Mouse (Mus musculus) T-helper 1 cell (primary cell): Measurements from ENCODE around the gene Gpr18.
"Not testable (repeated sequence)": the region's sequence is repeated elsewhere in the genome, so short reads cannot be mapped to it uniquely, and the experiment has no call there.

Experiments used
- in situ Hi-C: fragments of 300-600 bp; cut with MboI, MseI; formaldehyde crosslinking; loops from one replicate; pipeline ENCODE4 v1.15.1; 2025; ENCODE audit warnings: high pct_unique_total_duplicates

Gpr18 gene

GRCm38 (mm10) chr14:121894511-121895135 is 21.0 kb downstream of the Gpr18 start:
- in situ Hi-C loops, result no loop called here

- in situ Hi-C loops, result no loop called here
Measured at GRCm38 (mm10) chr14:121893747-121894146, 21.8 kb downstream of the Gpr18 start.

- in situ Hi-C loops, result no loop called here
Measured at GRCm38 (mm10) chr14:121884150-121884797, 31.3 kb downstream of the Gpr18 start.

DNA sequence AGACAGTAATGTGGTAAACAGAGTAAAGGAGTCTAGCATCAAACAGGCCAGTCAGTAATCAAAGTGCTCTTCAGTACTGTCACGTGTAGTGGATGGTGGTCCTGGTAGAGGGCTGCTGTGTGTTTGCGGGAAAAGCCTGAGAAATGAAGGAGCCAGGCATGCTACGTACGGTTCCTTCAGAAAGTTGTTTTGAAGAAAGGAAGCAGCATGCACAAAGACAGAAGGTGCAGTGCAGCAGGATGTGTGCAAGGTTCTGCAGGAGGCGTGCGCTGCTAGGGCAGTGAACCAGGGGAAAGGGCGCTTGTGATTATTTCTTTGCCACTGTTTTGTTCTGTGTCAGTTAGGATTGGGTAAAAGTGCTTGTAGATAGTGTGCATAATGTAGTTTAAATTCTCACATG is 34.4 kb downstream of the Gpr18 start:
- in situ Hi-C loops, result no loop called here

GRCm38 (mm10) chr14:121879266-121879840 is 36.2 kb downstream of the Gpr18 start:
- in situ Hi-C loops, result no loop called here

- in situ Hi-C loops, result no loop called here
Measured at GRCm38 (mm10) chr14:121878859-121879206, 36.7 kb downstream of the Gpr18 start.

DNA sequence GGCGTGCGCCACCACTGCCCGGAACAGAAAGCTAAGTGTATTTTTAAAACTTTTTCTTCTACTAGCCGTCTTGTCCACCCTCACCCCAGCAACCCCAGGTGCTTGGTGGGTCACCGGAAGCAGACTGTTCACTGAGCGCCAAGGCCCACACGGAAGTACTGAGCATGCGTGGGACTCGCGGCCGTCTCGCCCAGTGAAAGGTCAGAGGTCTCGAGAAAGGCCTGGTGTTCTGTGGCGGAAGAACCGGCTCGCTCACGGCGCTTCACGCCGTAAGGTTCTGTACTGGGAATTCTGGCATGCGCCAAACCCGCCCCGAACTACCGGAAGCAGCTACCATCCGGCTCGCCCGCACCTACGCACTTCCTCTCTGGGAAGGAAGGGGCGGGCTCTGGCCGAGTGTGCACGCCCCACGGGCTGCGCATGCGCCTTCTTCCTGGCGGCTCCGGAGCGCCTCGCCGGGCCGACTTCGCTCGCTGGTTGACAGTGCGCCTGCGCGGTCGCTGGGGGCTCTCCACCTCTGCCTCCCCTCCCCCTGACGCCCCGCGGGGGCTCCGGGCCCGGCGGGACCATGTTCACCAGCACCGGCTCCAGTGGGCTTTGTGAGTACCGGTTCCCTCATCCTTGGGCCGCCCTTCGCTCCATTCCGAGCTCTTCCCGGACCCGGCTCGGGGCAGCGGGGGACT is 37.3 kb downstream of the Gpr18 start, which contains the start of gene Ubac2:
Ubac2 (plus strand) TSS at position 445 of the 683 bp plus-strand sequence.
- in situ Hi-C loops, result no loop called here

GRCm38 (mm10) chr14:121877640-121878039 is 37.9 kb downstream of the Gpr18 start:
- in situ Hi-C loops, result no loop called here

DNA sequence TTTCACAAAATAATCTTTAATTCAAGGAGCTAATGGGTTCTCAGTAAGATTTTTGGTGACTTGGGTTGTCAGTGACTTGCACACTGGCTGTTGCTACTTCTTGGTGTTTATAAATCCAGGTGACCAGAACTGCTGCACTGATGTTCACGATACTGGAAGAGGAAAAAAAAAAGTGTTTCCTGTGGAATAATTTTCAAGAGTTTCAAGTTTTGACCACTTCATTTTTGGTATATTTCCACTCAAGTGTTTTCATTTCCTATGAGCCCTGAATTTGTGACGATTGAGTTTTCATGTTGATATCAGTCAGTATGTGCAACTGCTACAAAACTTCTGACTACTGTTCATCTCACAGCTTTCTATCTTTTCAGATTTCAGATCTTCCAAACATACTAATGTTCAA is 38.7 kb downstream of the Gpr18 start:
- in situ Hi-C loops, result no loop called here

- in situ Hi-C loops, result not testable (repeated sequence)
Measured at GRCm38 (mm10) chr14:121876190-121876589, 39.4 kb downstream of the Gpr18 start.

- in situ Hi-C loops, result no loop called here
Measured at GRCm38 (mm10) chr14:121873646-121874045, 41.9 kb downstream of the Gpr18 start.

GRCm38 (mm10) chr14:121873172-121873571 is 42.4 kb downstream of the Gpr18 start:
- in situ Hi-C loops, result no loop called here

- in situ Hi-C loops, result no loop called here
Measured at GRCm38 (mm10) chr14:121872760-121873159, 42.8 kb downstream of the Gpr18 start.

DNA sequence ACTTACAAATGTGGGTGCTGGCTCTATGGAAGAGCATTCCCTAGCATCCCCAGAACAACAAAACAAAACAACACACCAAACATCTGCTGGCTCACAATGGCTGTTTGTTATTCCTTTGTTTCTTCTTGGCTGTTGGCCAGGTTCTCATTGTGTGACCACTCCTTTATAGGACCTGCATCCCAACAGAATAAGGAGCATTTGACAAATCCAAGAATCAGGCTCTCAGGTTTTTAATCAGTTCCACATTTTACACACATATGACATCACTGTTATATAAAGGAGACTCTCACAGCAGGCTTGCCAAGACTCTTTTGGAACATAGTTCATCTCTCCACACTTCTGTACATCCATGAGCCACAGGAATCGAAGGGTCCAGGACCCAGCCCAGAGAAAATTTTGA is 46.5 kb downstream of the Gpr18 start:
- in situ Hi-C loops, result loop anchor here (5.0 kb wide), 1 partner anchor 53 kb away; no protein-coding TSS in a partner anchor

GRCm38 (mm10) chr14:121866574-121866973 is 49.0 kb downstream of the Gpr18 start:
- in situ Hi-C loops, result loop anchor here (5.0 kb wide), 1 partner anchor 56 kb away; no protein-coding TSS in a partner anchor

DNA sequence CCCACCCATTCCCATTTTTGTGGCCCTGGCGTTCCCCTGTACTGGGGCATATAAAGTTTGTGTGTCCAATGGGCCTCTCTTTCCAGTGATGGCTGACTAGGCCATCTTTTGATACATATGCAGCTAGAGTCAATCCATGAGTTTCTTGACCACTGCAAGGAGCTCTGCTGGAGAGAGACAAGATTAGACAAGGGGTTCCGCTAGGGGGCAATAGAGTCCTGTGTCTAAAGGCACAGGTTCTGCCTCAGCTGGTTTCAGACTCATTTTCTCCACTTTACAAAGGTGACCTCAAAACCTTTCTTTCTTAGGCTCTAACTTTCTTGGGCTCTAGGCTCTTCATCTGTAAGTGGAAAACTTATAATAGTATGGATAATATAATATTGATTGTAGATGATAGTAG is 50.4 kb downstream of the Gpr18 start:
- in situ Hi-C loops, result loop anchor here (5.0 kb wide), 1 partner anchor 57 kb away; no protein-coding TSS in a partner anchor
